Mouse (Mus musculus): ENCODE results near the gene Baiap2l1.
"Not testable (repeated sequence)": the region's sequence is repeated elsewhere in the genome, so short reads cannot be mapped to it uniquely, and the experiment has no call there.

Gene Baiap2l1

DNA sequence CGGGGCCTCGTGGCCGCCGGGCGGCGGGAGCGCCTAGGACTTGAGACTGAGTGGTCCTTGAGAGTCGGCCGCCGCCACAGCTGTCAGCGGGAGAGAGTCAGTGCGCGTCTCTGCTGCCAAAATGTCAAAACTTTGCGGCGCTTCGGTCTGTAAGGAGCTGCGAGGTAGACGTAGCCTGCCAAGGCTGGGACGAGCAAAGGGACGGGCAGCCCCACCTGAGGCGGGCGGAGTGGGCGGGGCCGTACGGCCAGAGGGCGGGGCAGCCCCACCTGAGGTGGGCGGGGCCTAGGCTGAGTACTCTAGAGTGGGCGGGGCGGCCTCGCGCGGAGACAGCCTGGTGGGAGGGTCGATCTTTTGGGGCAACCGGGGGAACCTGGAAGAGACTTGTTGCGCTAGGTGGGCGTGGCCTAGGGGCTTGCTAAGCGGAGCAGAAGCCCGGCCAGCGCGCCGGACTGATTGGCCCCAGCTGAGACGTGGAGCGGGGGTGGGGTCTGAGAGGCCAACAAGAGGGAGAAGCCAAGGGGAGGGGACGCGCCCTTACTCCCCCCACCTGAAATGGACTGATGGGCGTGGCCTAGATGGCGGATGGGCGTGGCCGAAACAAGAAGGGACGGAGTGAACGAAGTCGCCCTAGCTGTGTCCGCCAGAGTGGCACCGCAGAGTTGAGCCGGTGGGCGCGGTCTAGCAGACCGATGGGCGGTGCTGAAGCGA is at the start of gene Baiap2l1:
Gene Baiap2l1 (minus strand): TSS at position 232 of the 711 bp plus-strand sequence.
- DNase-seq (ENCODE audit: low read depth, low spot score), result peak; percentile 68

DNA sequence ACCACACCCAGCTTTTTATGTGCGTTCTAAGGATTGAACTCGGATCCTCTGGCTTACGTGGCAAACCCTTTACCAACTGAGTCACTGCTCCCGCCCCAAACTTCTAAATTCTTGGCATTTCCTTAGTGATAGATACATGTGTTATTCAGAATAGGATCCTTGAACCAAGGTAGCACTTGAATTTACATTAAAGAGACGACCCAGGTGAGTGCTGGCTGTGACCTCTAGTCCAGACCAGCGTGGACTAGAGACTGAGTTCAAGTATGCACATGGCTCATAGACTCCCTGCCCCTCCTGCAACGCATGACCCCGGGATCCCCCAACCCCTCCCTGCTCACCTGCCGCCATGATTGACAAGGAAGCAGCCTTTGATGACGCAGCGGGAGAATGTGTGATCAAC is 48.3 kb upstream of the Baiap2l1 start:
- no peak for DNase-seq (ENCODE audit: low read depth, low spot score)

DNA sequence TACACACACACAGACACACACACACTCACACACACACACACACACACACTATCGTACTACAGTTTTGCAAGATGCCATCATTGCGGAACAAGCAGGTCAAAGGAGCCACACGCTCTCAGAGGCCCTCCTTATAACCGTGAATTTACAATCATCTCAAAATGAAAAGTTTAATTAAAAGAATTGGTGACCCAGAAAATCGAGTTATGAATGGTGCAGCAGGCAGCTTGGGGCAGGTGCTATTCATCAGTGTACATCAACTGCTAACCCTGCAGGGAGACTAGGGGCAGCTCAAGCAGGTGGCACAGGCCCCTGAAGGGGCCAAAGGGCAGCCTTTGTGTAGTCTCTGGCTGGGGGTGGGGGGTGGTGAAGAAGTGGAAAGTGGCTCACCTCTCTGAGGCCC is 42.9 kb upstream of the Baiap2l1 start:
- DNase-seq (ENCODE audit: low read depth, low spot score), result no peak

DNA sequence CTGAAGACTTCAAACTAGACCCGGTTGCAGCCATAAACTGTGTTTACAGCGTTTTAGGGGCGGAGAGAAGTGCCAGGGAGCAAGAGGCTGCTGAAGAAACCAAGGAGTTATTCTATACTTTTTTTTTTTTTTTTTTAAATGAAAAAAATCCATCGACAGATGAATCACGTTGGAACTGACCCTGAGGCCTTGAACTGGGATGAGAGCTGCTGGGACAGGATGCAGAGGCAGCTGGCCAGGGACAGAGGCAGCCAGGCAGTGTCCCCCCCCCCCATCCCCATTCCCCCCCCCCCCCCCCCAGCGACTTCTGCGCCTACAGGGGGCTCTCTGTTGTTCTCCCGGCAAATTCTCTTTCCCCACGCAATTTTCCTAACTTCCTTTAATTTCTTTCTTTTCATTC is 39.7 kb upstream of the Baiap2l1 start:
- DNase-seq (ENCODE audit: low read depth, low spot score), result no peak

DNA sequence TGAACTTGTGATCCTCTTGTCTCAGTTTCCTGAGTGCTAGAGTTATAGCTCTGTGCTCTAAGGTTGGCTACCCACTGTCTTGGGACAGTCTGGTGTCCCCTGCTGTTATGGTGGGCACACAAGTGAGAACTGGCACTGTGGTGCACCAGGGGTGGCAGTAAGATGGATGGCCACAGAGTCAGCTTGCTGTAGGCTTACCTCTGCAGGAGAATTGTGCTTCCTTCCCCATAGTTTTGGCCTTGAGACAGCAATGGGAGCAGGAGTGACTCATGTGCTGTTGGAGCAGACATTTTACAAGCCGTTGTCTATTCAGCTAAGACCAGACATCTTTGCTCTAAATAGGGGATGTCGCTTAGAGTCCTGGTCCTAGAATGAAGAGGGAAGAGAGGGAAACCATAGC is 36.2 kb upstream of the Baiap2l1 start:
- DNase-seq (ENCODE audit: low read depth, low spot score), result no peak

DNA sequence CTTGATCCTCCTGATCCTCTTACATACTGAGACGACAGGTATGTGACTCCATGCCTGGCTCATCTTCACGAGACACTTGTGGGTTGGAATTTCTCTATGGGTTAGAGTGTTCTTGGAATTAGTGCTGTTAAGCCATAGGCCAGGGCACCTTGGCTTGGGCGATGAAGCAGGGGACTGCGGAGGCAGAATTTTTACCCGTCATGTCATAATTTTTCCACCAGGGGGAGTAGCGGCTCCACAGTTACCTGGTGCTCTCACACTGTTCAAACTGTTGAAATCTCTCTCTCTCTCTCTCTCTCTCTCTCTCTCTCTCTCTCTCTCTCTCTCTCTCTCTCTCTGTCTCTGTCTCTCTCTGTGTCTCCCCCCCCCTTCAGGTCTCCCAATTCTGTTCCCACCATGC is 29.9 kb upstream of the Baiap2l1 start:
- DNase-seq (ENCODE audit: low read depth, low spot score), result peak; percentile 8

DNA sequence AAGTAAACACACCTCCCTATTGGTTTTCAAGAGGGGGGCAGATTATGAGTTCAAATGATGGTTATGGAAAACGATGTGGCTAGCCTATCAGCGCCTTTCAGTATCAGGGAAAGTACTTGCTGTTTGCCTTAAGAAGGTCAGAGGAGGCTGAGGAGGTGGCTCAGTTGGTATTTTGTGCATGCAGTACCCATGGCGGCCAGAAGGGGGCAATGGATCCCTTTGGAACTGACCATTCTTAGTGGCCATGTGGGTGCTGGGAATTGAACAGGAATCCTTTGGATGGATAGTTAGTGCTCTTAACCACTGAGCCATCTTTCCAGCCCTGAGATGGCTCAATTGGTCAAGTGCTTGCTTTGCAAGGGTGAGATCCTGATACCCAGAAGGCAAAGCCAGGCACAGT is 26.0 kb upstream of the Baiap2l1 start:
- DNase-seq (ENCODE audit: low read depth, low spot score), result no peak

DNA sequence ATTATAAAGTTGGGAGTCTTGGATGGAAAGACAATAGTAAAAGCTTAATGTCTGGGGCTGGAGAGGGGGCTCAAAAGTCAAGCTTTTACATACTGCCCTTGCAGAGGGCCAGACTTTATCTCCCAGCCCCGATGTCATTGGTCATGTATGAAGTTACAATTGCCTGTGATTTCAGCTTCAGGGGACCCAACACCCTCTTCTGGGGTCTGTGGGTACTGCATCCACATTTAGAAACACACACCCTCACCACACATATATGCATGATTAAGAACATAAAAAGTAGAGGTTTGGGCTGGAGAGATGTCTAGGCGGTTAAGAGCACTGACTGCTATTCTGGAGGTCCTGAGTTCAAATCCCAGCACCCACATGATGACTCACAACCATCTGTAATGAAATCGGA is 23.9 kb upstream of the Baiap2l1 start:
- peak; percentile 8 for DNase-seq (ENCODE audit: low read depth, low spot score)

DNA sequence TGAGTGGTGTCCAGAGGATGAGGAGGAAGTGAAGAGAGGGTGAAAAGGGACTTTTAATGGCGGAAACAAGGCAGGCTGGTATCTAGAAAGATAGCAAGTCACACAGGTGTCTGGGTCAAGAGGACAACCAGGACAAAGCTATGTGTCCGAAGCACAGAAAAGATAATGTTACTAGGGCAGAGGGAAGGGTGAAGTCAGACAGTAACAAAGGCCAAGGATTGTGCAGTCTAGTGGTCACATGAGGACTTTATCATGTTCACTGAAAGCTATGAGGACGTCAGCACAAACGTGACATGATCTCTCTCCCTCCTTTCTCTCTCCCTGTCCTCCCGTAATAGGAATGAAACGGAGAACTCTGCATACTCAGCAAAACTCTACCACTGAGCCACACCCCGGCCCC is 22.8 kb upstream of the Baiap2l1 start:
- no peak for DNase-seq (ENCODE audit: low read depth, low spot score)

DNA sequence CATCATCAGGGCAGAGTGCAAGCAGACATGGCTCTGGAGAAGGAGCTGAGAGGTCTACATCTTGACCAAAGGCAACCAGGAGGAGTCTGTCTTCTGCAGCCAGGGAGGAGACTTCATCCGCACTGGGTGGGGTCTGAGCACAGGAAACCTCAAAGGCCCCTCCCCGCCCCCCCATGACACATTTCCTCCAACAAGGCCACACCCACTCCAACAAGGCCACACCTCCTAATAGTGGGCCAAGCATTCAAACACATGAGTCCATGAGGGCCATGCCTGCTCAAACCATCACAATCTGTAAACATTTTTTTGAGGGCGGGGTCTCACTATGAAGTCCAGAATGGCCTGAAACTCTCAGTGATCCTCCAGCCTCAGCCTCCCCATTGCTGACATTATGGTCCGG is 21.5 kb upstream of the Baiap2l1 start:
- DNase-seq (ENCODE audit: low read depth, low spot score), result no peak

DNA sequence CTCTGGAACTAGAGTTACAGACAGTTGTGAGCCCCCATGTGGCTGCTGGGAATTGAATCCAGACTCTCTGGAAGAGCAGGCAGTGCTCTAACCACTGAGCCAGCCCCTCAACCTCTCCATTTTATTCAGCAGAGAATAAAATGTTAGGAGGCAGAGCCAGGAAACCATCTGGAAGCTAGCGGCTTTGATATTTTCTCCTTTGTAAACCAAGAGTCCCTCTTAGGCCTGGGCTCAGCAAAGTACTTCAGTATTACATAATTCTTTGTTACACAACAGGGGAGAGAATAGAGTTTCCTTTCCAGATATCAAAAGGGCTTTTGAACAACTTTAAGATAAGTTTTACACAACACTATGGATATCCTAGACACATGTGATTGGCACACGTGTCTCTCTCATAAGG is 15.0 kb upstream of the Baiap2l1 start:
- DNase-seq (ENCODE audit: low read depth, low spot score), result no peak

DNA sequence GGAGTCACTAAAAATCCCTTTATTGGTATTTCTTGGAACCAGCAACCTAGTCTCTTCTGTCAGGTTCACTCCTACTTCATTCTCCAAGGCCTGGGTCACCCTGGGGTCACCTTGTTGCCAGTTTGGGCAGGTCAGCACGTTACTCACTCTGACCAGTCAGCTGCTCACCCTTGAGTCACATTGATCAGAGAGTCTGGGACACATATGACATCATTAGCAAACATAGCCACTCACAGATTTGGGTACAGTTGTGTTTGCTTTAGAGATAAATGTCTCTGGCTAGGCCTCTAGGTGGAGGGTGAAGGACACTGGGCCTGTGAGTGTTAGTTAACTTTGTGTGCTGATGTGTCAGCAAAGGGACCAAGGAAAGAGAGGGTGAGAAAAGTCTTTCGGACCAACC is 14.3 kb upstream of the Baiap2l1 start:
- DNase-seq (ENCODE audit: low read depth, low spot score), result no peak

DNA sequence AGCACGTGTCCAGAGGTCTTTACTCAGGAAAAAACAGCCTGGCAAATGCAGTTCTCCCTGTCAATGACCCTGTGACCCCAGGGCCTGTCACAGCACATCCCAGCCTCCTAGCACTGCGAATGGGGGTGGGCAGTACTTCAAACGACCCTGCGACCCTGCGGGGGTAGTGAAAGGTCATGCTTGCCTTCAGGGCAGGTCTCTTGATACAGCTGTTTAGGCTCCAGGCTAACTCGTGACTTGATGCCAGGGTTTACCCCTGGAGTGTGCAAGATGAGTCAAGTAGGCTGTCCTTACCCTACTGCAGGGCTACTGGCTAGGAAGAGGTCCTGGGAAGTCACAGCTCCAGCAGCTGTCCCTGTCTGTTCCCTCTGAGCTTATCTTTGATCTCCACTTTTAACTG is 13.1 kb upstream of the Baiap2l1 start:
- no peak for DNase-seq (ENCODE audit: low read depth, low spot score)

DNA sequence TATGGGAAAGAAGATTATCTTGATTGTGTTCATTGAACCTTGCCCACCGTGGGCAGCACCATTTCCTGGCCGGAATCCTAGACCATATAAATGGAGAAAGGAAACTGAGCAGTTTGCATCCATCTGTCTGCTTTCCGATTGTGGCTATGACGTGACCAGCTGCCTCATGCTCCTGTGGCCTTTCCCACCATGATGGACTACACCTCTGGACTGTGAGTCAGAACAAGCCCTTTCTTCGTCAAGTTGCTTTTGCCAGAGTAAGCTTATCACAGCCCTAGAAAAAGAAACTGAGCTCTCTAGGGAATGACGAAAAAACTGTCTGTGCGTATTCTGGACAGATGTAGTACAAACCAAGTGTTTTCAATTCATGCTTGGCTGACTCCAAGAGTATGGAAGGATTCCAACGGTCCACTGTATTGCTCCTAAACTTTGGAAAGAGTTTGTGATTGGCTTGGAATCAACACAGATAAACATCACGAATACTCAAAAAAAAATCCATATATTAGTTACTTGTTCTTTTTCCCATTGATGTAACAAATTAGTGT is 10.8 kb upstream of the Baiap2l1 start:
- no peak for DNase-seq (ENCODE audit: low read depth, low spot score)

DNA sequence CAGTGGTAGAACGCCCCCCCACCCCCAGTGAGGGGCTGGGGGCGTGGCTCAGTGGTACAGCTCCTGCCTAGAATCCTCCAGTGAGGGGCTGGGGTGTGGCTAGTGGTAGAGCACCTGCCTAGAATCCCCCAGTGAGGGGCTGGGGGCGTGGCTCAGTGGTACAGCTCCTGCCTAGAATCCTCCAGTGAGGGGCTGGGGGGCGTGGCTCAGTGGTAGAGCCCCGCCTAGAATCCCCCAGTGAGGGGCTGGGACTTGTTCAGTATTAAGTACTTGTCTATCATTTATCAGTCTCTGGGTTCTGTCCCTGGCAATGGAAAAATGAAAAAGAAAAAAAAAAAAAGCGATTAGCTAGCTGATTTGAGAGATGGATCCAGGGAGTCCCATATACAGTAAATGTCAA is 8.6 kb upstream of the Baiap2l1 start:
- DNase-seq (ENCODE audit: low read depth, low spot score), result not testable (repeated sequence)

DNA sequence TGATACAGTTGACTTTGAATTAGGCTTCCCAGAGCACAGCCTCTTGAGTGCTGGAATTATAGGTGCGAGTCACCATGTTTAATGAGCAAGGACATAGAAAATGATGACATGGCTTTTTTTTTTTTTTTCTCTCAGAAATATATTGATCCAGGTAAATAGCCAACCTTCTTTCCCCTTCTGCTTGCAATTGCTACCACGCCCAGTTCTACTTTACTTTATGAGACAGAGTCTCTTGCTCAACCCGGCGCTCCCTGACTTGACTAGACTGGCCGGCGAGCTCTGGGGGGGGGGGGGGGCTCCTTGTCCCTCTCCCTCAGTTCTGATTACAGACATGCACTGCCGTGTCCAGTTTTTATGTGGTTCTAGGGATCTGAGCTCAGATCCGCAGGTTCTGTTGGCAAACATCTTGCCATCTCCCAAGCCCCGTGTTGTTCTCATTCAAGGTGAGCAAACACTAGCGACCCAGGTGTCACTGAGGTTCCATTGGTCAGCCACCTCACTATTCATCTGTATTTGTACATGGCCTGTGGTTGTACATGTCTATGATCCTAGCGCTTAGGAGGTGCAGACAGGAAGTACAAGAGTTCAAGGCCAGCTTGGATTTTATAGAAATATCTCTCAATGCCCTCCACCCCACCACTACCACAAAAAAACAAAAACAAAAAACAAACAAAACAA is 6.9 kb upstream of the Baiap2l1 start:
- DNase-seq (ENCODE audit: low read depth, low spot score), result no peak

DNA sequence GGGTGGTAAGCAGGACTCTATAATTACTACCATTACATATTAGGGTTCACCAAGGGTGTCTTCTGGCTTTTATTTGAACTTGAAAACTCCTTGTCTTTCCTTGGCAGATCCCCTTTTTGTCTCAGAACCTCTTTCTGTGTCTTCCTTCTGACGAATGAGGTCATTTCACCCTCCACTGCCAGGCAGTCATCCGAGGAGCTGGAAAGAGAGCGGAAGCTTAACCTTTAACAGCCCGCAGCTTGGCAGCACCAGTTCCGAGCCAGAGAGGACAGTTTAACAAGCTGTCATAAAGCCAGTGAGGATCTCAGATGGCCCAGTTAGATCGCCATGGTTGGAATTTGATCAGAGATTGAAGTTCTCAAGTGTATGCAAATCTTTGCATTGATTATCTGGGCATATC is 2.4 kb upstream of the Baiap2l1 start:
- DNase-seq (ENCODE audit: low read depth, low spot score), result no peak

DNA sequence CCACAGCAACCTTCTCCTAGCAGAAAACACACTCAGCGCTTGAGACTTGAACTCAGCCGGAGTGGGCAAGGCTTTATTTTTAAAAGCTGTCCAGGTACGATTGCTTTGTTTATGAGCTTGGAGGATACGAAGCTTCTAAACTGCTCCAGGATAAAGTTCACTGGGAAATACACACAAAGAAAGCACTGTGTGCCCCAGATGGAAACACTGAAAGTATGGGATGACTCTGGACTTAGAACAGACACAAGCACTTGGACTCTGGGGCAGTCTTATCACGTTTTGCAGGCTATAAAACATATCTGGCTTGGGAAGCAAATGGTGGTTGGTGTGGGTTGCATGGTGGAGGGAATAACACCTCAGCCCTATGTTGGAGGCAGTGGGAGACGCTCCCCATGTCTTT is 2.0 kb upstream of the Baiap2l1 start:
- DNase-seq (ENCODE audit: low read depth, low spot score), result no peak

DNA sequence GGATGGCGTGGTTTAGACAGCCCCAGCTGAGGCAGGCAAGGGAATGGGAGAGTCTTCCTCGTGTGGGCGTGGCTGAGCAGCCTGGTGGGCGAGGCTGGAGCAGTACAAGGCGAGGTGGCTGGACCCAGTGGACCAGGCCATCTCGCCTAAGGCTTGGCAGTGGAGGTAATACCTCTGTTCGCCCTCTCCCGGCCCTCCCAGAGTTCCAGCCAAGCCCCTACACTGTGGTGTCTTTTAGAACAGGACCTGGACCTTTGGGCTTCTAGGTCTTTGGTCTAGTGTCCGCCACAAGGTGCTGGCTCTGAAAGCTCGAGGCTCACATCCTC is 643 bp upstream of the Baiap2l1 start:
- no peak for DNase-seq (ENCODE audit: low read depth, low spot score)

DNA sequence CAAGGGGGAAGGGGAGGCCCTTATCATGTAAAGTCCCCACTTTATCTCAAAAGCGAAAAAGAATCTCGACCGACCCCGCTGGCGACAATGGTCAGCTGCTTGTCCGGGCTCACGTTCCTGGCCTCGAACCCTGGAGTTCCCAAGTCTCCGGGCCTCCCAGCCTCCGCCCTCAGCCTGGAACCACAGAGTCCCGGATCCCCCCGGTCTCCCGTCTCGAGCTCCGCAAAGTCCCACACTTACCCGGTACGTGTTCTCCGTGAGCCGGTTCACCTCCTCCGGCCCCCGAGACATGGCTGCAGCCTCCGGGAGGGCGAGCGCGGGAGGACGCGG is 396 bp downstream of the Baiap2l1 start:
- no peak for DNase-seq (ENCODE audit: low read depth, low spot score)

DNA sequence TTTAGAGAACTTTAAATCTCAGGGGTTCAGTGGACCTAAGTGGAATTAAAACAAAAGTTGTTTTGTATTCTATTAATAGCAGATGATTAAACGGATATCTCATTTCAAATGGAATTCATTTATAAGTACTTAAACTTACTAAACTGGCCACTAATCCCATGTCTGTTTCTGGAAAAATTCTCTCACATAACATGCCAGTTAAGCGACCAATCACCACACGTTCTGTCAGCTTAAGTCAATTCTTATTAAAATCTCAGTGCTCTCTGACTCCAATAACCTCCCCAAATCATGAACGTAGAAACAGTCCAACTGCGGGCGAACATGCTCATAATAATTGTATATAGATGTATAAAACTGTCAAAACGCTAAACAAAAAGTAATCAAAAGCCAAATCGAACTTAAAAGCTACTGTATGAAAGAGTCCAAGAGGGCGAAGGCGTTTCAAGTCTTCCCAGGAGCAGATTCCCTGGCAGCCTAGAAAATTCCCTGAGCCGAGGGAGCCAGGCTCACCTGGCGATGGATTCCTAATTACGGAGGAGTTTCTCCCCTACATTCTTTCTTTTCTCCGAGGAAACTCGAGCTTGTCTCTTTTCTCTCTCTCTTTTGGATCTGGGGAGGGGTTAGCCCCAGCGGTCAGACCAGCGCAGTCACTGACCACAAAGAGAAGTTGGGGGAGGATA is 996 bp downstream of the Baiap2l1 start:
- DNase-seq (ENCODE audit: low read depth, low spot score), result no peak

DNA sequence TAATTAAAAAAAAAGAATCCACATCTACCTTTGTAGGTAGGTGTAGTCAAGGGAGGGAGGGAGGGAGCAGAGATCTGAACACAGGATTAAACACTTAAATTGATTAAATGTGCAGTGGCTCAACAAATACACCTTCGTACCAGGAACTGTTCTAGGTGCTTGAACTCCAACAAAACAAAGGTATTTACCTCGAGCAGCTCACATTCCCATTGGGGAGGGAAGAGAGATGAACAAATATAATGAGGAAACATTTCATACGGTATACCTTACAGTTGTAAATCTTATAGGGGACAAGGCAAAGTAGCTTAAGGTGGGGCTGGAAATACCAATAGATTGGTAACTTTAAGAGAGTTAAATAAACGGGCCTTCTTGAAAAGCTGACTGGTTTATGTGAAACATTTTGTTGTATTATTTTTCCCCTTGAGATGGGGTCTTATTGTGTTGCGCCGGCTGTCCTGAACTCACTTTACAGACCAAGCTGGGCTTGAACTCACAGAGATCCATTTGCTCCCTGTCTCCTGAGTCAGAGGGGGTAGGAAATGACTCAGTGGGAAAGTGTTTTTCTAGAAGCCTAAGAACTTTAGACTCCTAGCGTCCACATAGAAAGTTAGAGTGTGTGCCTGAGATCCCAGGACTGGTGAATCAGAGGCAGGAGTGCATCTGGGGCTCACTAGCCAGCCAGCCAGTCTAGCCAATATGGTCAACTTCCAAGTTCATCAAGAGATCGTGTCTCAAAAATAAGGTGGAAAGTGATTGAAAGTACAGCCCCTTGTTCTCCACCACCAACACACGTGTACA is 5.5 kb downstream of the Baiap2l1 start:
- no peak for DNase-seq (ENCODE audit: low read depth, low spot score)
